ENCODE assay signal across 1 mouse cellular context in the genomic region with DNA sequence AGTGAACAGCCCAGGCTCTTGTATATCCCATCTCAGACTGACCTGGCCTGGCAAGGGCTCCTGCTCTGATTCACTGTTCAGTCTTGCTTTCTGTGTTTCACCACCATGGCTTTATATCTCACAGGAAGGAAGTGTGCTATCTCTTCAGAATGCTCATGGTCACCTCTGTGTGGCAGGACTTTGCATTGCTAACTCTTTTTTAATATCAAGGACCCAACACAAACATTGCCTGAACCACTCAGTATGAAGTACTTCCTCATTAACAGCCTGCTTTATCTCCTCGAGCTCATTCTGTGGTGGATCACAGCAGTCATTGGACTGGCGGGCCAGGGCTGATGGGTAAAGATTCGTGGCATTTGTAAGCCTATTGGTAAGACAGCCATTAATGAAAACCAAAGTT.
A peak's percentile ranks its signal among the peaks of the same experiment; 100 is the strongest.
TF ChIP-seq lines count a peak whose summit lies in the region.

No protein-coding gene starts in this region.

TF ChIP-seq in MEL, 35 proteins besides CTCF, POLR2A, EP300 and RAD21 (continued from another document):
- TF ChIP-seq TCF12 (IDR thresholded peaks at IDR 0.05; ENCODE audit: low read depth, low read length), result peak; percentile 46; the same call in 1 of the 2 replicates
- TF ChIP-seq MYC (IDR thresholded peaks at IDR 0.05; ENCODE audit: low read depth, low read length), result peak; percentile 67
- peak; percentile 90 for TF ChIP-seq GATA1 (IDR thresholded peaks at IDR 0.05; ENCODE audit: low read depth, low read length)
- TF ChIP-seq ZC3H11A (IDR thresholded peaks at IDR 0.05; ENCODE audit: low read depth, low read length), result no peak
- peak; percentile 40 for TF ChIP-seq TAL1 (IDR thresholded peaks at IDR 0.05; ENCODE audit: low read length)
- 0 out of 2 replicates have a peak, but pooled peaks have one; percentile 35 for TF ChIP-seq MXI1 (IDR thresholded peaks at IDR 0.05; ENCODE audit: low read depth, low read length)
- peak; percentile 52; the same call in 1 of the 2 replicates for TF ChIP-seq TBP (IDR thresholded peaks at IDR 0.05; ENCODE audit: low read depth, low read length)
- peak; percentile 55 for TF ChIP-seq HCFC1 (IDR thresholded peaks at IDR 0.05; ENCODE audit: low read depth, low read length)
- no peak for TF ChIP-seq JUND (IDR thresholded peaks at IDR 0.05; ENCODE audit: low read depth, low read length)
